Mouse (Mus musculus): ENCODE data around the gene Csnk2b.

Csnk2b gene

DNA sequence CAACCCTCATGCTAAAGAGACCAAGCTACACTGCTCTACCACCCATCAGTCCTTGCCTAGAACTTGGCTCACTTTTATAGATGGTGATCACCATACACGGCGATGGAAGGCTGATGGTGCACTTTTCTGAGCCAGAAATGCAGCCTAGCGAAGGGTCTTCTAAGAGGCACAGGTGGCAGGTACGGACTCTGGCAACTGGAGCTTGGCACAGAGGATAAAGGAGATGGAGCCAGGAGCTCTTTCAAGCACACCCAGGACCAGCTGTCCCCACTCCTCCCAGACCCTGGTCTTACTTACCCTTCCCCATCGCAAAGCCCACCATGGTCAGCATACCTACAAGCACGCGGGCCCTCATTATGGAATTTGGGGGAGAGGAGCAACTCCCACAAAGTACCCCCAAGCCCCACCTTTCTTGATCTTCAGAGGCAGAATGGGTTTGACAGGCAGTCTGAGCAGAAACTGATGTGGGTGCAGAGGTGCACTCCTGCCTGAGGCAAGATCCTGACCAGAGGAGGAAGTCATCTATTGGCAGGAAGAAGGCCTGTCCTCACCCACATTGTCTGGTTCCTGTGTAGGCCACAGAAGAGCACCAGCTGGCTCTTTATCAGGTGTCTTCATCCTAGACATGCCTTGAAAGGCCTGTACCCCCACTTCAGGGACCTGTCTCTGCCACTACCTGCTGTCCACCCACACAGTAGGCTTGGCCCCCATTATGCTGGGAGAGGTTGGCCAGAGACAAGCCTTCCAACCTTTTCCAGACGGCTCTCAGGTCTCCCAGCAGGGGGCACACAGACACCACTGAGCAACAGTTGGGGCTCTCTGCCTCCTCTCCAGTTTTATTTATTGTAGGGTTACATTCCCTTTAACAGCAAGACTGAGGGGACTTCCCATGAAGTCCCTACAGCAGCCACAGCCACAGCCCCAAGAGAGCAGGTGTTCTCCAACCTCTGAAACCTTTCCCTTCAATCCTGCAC is 6.5 kb downstream of the Csnk2b start, which contains the start of gene Ly6g5b:
Ly6g5b (minus strand) TSS at position 383 of the 974 bp plus-strand sequence.
- no peak for DNase-seq

DNA sequence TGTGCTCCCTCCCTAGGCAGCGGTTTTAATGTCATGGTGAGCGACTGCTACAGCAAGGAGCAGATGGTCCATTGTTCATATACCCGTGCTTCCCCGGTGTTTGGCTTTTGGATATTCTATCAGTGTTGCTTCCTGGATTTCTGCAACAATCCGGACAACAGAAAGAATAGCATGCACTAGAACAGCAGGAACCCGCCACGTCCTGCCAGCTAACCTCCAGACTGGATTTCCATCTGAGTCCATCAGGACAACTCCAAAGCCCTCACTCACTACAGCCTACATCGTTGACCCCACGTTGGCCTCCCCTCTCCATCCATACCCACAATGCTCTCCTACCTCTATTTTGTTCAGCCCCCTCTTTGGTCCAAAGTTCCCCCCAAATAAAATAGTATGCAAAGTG is 10.1 kb downstream of the Csnk2b start:
- no peak for DNase-seq

DNA sequence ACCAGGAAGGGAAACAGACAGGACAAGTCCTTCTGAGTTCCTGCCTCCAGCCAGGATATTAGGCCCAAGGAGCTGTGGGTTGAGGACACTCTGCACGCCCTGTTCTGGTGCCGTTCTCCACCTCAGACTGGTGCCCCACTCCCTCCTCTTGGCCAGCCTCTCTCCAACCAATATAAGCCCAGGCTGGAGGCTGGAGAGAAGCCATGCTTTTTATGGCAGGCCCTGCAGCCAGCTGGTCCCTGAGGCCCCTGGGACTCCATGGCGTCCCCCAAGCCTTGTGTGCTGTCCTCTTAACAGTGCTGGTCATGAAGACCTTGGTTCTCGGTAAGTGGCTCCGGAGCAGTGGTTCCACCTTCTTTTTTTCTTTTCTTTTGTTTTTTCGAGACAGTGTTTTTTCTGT is 13.8 kb downstream of the Csnk2b start, which contains the start of gene Ly6g5c:
Ly6g5c (plus strand) TSS at position 183 of the 400 bp plus-strand sequence.
- DNase-seq = peak; percentile 81

DNA sequence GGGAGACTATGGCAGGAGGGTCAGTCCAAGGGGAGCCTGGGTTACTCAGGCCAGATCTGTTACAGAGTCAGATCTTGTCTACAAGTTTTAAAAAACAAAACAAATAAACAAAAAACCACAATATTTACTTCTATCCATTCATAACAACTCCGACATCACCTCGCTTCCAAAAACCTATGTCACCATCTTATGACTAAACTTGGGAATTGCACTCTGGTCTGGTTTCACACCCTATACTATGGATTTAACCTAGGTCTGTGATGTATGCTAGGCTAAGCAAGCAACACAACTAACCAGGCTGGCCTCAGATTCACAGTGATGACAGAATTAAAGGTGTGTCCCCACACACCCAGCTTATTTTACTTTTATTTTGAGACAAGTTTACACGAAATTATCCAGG is 15.3 kb downstream of the Csnk2b start:
- DNase-seq = no peak

DNA sequence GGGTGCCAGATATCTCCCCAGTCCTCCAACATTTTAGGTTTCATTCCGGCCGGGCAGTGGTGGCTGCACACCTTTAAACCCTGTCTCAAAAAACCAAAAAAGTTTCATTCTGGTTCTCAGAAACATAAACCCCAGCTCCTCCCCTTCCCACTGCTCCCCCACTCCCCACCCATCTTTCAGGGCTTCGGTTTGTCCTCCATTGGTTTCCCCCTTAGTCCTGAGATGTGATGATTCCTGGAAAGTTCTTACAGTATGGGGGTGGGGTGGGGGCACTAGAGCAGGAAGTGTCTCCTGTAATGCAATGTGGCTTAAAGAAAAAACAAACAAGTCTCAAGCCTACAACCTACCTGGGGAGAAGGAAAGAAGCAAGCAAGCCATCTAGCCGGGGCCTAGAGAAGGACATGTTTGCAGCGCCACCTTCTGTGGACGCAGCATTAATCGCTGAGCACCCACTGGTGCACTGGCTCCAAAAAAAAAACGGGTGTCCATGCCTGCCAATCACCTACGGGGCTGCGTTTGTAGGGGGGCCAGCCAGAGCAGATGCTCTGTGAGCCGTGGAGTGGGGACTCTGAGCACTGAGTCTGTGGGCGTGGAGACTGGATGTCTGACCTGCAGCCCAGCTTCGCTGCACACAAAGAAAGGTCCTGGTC is 16.0 kb downstream of the Csnk2b start:
- DNase-seq = peak; percentile 81

DNA sequence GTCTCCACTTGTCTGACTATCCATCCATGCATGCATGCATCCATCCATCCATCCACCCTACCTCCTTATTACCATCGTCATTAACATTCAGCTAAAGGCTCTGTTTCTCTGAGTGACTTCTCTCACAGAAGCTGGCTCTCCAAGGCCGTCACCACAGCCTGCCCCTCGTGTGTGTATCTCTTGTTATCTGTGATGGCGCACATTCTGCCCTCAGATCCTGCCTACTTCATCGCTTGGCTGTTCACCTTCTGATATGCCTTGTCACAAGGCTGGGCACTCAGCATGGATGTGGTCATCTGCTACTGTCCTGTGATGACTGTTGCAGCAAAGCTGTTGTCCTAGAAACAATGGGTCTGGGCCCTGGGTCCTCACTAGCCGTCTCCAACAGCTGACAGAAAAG is 17.1 kb downstream of the Csnk2b start:
- DNase-seq = no peak

DNA sequence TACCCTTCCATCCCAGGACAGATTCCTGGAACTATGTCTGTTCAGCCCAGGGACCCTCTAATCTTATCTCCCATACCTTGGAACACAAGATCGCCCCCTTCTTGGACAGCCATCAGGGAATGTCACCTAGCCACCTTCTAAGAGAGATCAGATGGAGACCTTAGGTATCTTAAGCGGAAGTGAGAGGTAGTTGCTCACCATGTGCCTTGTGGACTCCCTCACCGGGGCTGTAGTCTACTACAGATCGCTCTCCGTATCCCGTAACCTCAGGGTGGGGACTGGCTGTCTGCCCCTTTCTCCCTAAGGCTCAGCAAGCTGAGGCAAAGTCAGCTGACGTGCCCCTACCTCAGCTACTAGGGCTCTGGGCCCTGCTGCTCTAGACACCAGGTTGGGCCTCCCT is 17.8 kb downstream of the Csnk2b start:
- no peak for DNase-seq

DNA sequence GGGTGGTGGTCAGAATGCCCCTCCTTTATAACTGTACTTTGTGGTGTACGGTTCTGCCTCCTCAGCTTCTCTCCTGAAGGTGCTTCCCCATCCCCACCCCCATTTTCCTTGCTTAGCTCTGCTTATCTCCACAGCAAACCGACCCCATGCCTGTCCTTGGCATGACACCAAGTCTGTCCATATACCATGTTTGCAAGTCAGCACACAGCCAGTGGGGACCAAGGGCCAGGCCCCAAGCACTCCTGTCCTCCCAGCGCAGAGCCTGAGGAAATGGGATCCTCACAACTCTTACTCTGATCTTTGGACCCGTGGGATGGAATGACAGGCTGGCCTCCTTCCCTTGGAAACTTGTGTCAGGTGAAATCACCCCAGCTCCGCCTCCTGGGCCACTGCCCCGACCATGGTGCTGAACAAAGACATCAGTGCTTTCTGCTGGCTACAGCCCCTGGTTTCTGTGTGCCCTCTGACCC is 18.6 kb downstream of the Csnk2b start:
- no peak for DNase-seq

DNA sequence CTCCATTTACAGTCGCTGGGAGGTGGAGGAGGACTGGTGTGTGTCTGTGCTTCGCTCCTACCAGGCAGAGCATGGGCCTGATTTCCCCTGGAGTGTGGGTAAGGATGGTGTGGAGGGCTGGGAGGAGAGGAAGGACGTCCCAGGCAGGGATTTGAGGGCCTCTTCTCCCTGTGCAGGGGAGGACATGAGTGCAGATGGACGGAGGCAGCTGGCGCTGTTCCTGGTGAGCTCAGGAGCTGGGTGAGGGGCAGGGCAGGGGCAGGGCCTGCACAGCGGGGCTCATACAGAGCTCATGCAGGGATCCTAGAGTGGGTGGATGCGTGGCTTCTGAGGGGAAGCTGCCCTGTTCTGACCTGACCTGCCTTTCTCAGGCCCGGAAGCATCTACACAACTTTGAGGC is 19.6 kb downstream of the Csnk2b start:
- DNase-seq = no peak

DNA sequence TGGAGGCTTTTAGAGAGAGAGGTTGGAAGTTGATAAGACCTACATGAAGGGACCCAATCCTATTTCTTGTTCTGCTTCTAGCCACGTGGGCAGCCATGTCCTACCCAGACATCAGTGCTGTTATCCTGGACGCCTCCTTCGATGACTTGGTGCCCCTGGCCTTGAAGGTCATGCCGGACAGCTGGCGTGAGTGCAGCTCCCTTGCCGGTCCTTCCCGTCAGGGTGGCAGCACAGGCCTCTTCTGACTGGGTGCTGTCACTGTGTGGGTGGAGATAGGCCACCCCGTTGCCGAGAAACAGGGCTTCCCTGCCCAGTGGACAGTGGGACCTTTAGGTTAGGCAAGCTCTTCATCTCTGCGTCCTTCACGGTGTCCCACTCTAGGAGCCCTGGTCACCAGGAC is 20.7 kb downstream of the Csnk2b start:
- no peak for DNase-seq

DNA sequence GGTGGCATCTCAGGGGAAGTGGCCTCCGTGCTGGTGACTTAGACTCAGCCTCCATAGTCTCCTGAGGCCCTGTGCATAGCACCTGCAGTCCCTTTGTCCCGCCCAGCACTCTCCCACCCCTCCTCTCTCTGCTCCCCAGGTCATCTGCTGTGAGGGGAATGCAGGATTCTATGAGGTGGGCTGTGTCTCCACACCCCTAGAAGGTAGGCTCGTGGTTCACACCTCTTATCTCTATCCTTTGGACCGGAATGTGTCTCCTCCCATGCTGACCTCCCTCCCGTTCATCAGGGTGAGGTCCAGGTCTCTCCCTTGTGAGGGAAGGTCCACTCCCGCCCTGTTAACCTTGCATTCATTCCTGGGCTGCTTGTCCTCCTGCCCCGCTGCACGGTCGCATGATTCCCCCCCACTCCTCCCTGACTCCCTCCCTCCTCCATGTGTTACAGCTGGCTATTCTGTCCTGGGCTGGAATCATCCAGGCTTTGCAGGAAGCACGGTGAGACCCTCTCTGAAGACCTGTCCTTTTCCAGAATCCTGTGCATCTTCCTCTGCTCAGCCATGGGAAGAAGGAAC is 21.6 kb downstream of the Csnk2b start:
- DNase-seq = no peak

DNA sequence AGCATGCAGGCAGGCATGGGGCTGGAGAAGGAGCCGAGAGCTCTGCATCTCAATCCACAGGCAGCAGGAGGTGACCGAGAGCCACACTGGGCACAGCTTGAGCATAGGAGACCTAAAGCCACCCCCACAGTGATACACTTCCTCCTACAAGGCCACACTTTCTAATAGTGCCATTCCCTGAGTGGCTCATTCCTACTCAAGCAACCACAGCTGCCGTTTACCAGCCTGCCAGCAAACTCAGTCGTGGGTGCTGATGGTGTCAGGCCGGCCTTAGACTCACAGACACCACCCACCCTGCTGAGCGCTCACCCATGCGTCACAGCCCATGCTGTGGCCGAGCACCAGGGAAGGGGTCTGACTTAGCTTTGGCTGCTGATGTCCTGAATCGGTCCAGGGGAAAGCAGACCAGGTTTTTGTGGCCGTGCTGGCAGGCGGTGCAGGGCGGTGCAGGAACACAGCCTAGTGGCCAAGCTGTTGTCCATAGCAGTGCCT is 24.6 kb downstream of the Csnk2b start:
- peak; percentile 80 for DNase-seq

DNA sequence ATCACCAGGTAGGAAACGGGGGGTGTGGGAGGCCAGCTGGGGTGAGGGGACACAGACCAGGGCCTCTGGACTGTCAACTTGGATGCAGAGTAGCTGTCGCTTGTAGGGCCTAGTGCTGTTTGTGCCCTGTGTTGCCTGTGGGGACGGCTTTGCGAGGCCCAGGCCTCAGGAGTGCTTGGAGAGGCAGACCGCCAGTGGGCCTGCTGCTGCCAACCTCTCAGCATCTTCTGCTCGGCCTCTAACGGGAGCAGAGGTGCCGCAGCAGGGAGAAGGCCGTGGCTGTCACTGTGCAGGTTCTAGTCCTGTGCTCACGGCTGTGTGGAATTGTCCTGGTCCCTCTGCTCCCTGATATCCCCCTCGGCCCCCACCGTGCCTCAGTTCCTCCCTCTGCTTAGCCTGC is 25.3 kb downstream of the Csnk2b start:
- peak; percentile 64 for DNase-seq

DNA sequence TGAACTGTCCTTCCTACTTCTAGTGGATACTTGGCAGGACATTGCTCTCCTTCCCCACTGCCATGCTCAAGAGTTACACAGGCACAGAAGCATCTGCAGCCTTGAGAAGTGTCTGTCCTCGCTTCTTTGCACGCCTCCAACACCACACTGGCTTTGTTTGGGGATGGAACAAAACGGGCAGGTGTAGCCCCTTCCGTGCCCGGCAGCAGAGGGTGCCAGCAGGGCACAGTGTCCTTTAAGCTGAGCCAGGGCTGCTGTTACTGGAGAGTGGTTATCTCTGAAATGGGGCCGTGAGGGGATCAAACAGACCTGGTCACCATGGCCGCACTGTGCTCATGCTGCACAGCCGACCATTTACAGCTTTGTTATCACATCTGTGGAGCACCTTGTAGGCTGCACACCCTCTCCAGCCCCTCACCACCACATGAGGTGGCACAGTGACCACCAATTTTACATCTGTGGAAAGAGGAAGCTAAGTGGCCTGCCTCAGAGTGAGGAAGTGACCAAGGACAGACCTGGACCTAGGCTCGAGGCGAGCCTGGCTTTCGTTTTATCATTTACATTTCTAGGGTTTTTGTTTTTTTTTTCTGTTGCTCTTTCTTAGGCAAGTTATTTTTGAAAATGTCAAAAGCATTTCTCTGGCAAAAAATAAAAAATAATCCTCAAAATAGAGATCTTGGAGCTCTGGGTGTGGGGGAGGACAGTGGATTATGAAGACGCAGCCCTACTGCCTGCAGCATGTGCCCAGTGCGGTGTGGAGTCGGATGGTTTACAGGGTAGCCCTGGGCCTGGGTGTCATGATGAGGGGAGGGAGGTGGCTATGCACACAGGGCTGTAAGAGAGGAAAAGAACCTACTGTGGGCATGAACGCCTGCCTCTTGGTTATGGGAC is 27.1 kb downstream of the Csnk2b start:
- DNase-seq = no peak

DNA sequence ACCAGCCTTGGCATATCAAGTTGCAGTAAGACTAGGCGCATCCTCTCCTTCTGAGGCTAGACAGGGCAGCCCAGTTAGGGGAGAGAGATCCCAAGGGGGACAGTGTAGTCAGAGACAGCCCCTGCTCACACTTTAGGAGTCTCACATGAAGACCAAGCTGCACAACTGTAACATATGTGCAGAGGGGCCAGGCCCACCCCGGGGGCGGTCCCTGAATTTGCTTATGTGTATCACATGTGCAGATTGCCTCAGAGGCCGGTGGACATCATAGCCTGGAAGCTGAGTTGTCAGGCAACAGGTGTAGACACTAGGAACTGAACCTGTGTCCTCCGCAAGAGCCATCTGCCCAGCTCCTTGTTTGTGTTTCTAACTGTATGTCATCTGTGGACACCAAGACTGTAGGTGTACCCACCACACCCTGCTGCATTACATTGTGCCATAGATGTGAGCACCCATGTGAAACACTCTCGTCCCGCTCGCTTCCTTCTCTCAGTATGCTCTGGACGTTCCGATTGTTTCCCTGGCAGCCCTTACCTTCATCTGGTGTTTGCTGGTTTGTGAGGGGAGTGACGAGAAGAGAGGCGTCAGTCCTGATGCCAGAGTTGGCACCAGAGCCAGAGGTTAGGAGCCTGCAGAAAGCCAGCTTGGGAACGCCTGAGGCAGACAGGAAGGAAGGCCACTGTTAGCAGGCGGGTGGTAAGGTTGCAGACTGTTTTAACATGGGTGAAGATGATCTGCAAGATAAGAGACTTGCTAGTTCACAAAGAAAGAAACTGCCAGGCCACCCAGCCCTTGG is 29.3 kb downstream of the Csnk2b start:
- DNase-seq = no peak

DNA sequence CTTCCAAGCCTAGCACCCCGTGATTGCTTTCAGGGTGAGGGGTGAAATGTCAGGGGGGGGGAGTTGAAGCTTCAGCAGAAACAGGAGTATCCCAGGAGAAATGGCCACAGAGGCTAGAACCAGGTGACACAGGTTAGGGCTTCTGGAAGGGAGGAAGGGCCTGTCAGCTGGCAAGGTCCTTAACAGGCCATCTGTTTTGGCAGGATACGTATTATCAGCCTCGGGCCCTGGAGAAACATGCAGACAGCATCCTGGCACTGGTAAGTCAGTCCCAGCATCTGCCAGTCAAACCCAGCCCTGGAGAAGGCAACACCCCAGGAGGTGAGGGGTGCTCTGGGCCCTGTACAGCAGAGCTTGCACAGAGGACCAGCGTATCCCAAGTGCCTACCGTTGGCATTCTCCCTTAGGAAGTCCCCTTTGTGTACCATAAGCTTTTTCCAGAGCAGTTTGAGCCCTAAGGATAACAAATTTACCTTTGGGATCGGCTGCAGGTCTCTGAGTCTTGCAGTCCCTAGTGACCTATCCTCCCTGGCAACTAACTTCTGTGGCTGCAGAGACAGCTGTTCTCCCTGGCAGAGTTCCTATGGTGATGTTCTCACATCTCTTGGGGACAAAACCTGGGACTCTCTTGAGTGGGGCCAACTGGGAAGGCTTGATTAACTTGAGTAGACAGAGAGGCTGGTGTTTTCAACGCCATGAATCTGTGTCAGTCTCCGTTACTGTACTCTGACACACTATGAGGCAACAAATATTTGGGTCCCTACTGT is 31.5 kb downstream of the Csnk2b start:
- DNase-seq = peak; percentile 97

DNA sequence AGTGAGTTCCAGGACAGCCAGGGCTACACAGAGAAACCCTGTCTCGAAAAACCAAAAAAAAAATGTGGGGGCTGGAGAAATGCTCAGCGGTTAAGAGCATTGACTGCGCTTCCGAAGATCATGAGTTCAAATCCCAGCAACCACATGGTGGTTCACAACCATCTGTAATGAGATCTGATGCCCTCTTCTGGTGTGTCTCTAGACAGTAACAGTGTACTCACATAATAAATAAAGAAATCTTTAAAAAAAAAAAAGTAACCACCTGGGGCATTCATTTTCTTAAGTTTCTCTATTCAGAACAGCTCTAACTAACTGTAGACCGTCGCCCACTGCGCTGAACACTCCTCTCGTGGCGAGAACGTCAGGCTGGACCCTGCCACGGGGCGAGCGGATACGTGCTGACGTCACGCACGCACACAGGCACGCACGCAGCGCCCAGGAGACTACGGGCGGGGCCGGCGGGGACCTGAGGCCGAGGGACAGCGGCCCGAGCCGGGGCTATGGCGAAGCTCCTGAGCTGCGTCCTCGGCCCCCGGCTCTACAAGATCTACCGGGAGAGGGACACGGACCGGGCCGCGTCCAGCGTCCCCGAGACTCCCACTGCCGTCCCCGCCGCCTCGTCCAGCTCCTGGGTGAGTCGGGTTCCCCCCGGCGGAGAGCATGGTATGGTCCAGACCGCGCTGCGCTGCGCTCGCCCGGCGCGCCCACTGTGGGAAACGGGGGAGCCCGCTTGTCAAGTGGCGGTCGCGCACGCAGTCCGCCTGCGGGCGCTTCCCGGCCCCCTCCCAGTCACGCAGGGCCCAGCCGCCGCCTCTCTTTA is 32.8 kb downstream of the Csnk2b start, which contains the start of gene Abhd16a:
Abhd16a (plus strand) TSS at position 439 of the 820 bp plus-strand sequence.
- DNase-seq = peak; percentile 96

DNA sequence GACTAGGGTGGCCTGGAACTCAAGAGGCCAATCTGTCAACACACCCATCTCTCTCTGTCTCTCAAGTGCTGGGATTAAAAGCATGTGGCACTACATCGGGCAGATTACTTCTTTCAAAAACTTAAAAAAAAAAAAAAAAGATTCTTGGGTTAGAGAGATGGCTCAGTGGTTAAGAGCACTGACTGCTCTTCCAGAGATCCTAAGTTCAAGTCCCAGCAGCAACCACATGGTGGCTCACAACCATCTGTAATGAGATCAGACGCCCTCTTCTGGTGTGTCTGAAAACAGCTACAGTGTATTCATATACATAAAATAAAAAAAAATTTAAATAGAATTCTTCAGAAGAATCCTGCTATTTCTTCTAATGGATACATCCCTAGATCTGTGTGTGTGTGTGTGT is 33.7 kb downstream of the Csnk2b start:
- DNase-seq = no peak

DNA sequence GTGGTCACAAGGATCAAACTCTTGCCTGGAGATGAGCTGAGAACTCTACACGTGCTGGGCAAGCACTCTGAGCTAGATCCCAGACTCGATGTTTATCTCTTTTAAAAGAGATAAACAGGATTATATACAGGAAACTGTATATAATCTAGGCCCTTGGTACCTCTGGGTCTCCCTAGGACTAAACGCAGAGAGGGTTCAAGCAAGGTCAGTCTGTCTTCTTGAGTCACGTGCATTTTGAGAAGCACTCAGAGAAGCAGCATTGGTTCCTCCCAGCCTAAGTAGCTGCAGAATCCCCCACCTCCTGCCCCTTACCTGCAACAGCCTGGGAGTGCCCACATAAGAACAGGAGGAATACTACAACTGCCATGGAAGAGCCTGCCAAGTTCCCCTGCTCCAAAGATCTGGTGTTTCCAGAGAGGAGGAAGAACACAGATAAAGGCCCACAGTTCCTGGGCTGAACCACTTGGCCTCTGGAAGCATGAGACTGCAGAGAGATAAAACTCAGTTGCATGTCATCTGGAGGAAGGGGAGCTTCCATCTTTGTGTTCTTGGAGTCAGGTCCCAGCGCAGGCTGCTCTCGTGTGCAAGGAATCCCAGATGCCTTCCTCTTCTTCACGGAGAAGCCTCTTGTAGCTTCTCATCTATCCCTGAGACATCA is 36.5 kb downstream of the Csnk2b start, which contains the start of gene Ly6g6f:
Ly6g6f (minus strand) TSS at position 403 of the 658 bp plus-strand sequence.
- DNase-seq = no peak

Measured in cerebellum, adult 9-11 months (tissue).